Mouse (Mus musculus): ENCODE measurements around the gene Sez6l. TPM values are rescaled to one million over a fixed set of nuclear protein-coding genes. Genes with fewer than 3 reads are reported as not detected.

Gene Sez6l
- total RNA-seq, 2 experiments from 2014 or later: 0.16 to 0.24 TPM

DNA sequence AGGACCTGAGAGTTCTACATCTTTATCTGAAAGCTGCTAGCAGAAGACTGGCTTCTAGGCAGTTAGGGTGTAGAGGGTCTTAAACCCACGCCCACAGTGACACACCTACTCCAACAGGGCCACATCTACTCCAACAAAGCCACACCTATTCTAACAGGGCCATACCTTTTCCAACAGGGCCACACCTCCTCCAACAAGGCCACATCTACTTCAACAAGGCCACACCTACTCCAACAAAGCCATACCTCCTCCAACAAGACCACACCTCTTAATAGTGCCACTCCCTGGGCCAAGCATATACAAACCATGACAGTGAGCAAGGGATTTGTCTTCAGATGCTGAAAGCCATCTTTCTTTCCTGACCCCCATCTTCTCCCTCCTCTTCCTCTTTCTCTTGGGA, 14.7 kb upstream of the Sez6l start:
- no peak for DNase-seq
- intact Hi-C loops (cut with DNase I; ENCODE audit: low total_unique reads): no loop called here

DNA sequence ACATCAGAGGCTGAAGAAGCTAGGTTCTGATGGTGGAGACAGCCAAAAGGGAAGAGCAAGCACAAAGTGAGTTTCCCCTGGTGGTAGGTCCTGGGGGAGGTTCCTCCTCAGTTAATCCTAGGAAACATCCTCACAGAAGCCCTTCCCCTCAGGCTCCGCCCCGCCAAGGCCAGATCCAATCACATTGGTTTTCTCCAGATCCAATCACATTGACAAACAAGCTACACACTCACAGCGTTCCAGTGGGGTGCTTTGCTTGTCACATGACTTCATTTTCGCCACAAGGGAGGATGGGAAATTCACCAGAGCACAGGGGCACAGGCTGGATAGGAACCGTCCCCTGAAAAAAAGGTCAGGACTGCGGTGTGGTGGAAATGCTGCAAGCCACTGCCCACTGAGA, 9.1 kb upstream of the Sez6l start:
- DNase-seq: no peak
- intact Hi-C loops (cut with DNase I; ENCODE audit: low total_unique reads): no loop called here

- intact Hi-C loops (cut with DNase I; ENCODE audit: low total_unique reads): no loop called here
- no peak for DNase-seq
Measured at GRCm38 (mm10) chr5:112584155-112584769, 7.3 kb upstream of the Sez6l start.

DNA sequence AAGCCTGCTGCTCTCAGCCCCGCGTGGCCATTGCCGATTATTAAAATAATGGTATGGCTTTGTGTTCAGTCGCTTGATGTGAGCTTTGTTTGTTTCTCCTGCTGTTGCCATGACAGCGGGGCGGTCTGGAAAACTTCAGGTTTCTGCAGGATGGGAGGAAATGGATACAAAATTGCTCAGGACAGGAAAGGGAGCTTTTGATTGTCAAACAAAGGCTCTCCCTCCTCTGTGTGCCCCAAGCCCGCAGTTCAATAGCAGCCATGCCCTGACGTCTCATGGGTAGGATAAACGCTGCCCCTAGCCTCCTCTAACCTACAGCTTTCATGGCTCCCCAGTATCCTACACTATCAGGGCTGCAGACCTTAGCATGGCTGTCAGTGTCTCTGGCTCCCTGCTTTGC, 6.3 kb upstream of the Sez6l start:
- intact Hi-C loops (cut with DNase I; ENCODE audit: low total_unique reads): no loop called here
- no peak for DNase-seq

DNA sequence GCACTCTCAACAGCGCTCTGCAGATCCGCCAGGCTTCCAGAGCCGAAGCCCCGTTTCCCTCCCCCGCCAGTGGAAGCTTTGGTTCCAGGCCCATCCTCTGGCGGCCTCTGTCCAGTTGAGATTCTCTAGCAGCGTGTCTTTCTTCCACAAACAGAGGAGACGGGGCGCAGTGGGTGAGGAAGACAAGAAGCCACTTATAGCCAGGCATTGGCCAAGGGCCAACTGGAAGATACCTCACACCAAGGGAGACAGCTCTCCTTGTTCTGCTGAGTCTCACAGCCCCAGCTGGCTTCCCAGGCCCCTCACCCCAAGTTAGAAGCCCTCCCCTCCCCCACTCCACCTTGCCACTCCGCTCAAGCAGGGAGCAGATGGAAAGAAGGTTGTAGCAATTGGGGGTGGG, 765 bp upstream of the Sez6l start:
- intact Hi-C loops (cut with DNase I; ENCODE audit: low total_unique reads): no loop called here
- no peak for DNase-seq

GRCm38 (mm10) chr5:112576361-112576992, 508 bp downstream of the Sez6l start:
- peak; percentile 5 for DNase-seq
- intact Hi-C loops (cut with DNase I; ENCODE audit: low total_unique reads): no loop called here

GRCm38 (mm10) chr5:112575151-112575915, 1.7 kb downstream of the Sez6l start:
- peak; percentile 14 for DNase-seq
- intact Hi-C loops (cut with DNase I; ENCODE audit: low total_unique reads): no loop called here

GRCm38 (mm10) chr5:112573916-112574315, 3.1 kb downstream of the Sez6l start:
- intact Hi-C loops (cut with DNase I; ENCODE audit: low total_unique reads): no loop called here
- DNase-seq: peak; percentile 28

- intact Hi-C loops (cut with DNase I; ENCODE audit: low total_unique reads): no loop called here
Measured at GRCm38 (mm10) chr5:112572217-112572616, 4.8 kb downstream of the Sez6l start.

GRCm38 (mm10) chr5:112565489-112565888, 11.5 kb downstream of the Sez6l start:
- no peak for DNase-seq
- intact Hi-C loops (cut with DNase I; ENCODE audit: low total_unique reads): no loop called here

More at GRCm38 (mm10) chr5:112572217-112572616, 4.8 kb downstream of the Sez6l start:
- DNase-seq: no peak

- intact Hi-C loops (cut with DNase I; ENCODE audit: low total_unique reads): no loop called here
- DNase-seq: no peak
Measured at GRCm38 (mm10) chr5:112565083-112565482, 11.9 kb downstream of the Sez6l start.

- intact Hi-C loops (cut with DNase I; ENCODE audit: low total_unique reads): no loop called here
- no peak for DNase-seq
Measured at GRCm38 (mm10) chr5:112560869-112561499, 16.0 kb downstream of the Sez6l start.

- DNase-seq: no peak
- intact Hi-C loops (cut with DNase I; ENCODE audit: low total_unique reads): no loop called here
Measured at GRCm38 (mm10) chr5:112560139-112560538, 16.8 kb downstream of the Sez6l start.

DNA sequence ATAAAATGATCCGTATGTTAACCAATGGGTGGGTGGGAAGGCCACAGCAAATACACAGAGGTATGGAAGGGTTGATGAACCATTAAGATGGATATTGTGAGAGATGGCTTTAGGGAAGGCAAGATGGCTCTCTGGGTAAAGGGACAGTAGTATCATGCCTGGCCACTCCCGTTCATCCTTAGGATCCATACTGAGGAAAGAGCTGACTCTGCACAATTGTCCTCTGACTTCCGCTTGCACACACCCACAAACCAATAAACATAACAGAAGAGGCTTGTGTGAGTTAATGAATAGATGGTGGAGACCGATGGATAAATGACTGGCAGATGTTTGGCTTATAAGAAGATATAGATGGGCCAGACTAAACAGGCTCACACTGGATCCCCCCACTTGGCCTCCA, 19.6 kb downstream of the Sez6l start:
- intact Hi-C loops (cut with DNase I; ENCODE audit: low total_unique reads): no loop called here
- no peak for DNase-seq

DNA sequence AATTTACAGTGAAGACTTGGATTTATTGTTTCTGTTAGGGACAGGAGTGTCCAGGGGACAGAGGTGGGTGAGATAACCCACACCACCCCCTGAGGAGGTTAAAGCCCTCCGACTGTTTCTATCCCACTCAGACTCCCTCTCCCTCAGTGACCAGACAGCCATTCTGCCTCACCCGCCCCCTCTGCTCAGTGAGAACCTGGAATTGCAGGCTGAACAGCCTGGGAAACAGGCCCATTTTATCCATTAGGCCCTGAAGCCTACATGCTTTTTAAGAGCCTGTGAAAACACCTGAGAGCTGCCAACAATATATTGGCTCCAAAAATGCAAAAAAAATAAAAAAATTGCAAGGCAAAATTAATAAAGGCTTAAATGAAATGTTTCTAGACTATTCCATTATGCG, 20.3 kb downstream of the Sez6l start:
- intact Hi-C loops (cut with DNase I; ENCODE audit: low total_unique reads): no loop called here
- no peak for DNase-seq

- DNase-seq: no peak
- intact Hi-C loops (cut with DNase I; ENCODE audit: low total_unique reads): no loop called here
Measured at GRCm38 (mm10) chr5:112554508-112554907, 22.5 kb downstream of the Sez6l start.

DNA sequence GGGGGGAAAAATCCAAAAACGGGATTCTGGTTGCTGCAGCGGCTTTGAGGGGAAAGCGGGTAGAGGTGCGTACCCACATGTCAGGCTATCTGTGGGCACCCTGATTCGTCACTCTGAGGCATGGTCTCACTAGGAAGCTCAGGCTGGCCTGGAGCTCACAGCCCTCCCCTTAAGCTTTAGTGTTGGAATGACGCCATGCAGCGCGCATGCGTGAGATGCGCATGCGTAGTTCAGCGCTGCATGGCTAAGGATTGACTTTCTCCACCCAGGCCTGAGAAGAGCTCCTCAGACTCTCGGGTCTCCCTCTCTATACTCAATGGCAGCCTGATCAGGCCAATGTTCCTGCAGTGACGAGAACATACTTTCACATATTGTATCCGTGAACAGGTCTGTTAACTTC, 24.2 kb downstream of the Sez6l start:
- intact Hi-C loops (cut with DNase I; ENCODE audit: low total_unique reads): no loop called here
- no peak for DNase-seq

DNA sequence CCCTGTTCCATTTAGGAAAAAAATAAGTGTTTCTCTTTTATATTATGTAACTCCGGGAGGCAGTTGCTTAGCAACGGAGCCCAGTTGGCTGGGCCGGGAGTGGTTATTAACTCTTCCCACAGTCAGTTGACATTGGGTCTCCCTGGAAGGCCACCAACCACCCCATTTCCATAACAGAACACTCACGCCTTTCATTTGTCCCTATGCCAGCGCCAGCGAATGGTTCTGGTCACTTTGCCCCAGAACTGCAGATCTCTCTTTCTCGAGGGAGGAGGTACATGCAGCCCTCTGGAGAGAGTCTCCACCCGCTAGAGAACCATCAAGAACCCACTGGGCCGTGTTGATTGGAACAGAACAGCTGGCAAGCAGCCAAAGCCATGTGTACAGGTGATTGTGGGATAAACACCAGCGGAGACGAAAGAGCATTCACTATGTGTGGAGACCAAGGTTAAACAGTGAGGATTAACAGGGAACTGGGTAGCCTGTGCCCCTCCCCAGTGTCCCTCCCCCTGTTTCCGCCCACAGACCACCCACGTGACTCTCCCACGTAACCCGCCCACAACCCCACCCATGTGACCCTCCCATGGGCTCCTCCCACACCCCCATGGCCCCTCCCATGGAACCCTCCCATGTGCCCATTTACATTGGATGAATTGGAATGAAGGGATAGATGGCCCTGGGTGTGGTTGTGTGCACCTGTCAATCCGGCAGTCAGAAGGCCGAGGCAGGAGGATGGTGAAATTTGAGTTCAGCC, 24.8 kb downstream of the Sez6l start:
- no peak for DNase-seq
- intact Hi-C loops (cut with DNase I; ENCODE audit: low total_unique reads): no loop called here

GRCm38 (mm10) chr5:112548846-112549620, 28.0 kb downstream of the Sez6l start:
- intact Hi-C loops (cut with DNase I; ENCODE audit: low total_unique reads): no loop called here
- DNase-seq: peak; percentile 53
